Comparison of ENCODE assay signal across 20 mouse cellular contexts in genomic region chr19:5553802-5554201, GRCm38 (mm10). TPM values are rescaled to one million over a fixed set of nuclear protein-coding genes. Genes with fewer than 3 reads are reported as not detected.
DNase-seq lines count a peak whose midpoint lies in the region; ATAC-seq and TF ChIP-seq lines count a peak whose summit lies in the region.
"Had no signal": no experiment of that assay in that cellular context is flagged by ENCODE, and none has a peak within 500 bp of the region (broad histone marks: within the 10 kb centered on the region; RNA-seq: fewer than 3 reads in every experiment).

No protein-coding gene starts in this region.

- peak overlapping the region; percentile 87 for H3K27ac ChIP-seq in intestine, embryonic 16.5 days (ENCODE audit: low read length)
- no peak overlapping the region; the same call in 1 of the 2 replicates for H3K27ac ChIP-seq in kidney, postnatal 0 days
- H3K27ac ChIP-seq in stomach, postnatal 0 days (replicated peaks): peak overlapping the region; percentile 65
- H3K27ac ChIP-seq in midbrain, embryonic 15.5 days: no peak overlapping the region
- H3K27ac ChIP-seq: embryonic facial prominence, embryonic 12.5 days; hindbrain, embryonic 14.5 days; neural tube, embryonic 12.5 days had no signal

- H3K27me3 ChIP-seq in intestine, embryonic 16.5 days (replicated peaks; ENCODE audit: control insufficient read depth, insufficient read depth, low read length): no peaks in the 10 kb centered on the region; the same call in 1 of the 2 replicates
- no peaks in the 10 kb centered on the region for H3K27me3 ChIP-seq in kidney, postnatal 0 days (ENCODE audit: insufficient read depth, low read length)
- H3K27me3 ChIP-seq in stomach, postnatal 0 days (ENCODE audit: control insufficient read depth, insufficient read depth, low read length): no peaks in the 10 kb centered on the region
- H3K27me3 ChIP-seq in midbrain, embryonic 15.5 days (replicated peaks): peaks cover 27% of the 10 kb centered on the region

- H3K4me2 ChIP-seq in intestine, embryonic 16.5 days (ENCODE audit: low read depth, low read length): peak overlapping the region; percentile 45
- H3K4me2 ChIP-seq in kidney, postnatal 0 days (ENCODE audit: low read length): no peak overlapping the region
- peak overlapping the region; percentile 23; the same call in 1 of the 2 replicates for H3K4me2 ChIP-seq in stomach, postnatal 0 days (replicated peaks; ENCODE audit: low read depth)
- no peak overlapping the region for H3K4me2 ChIP-seq in midbrain, embryonic 15.5 days
- H3K4me2 ChIP-seq: embryonic facial prominence, embryonic 12.5 days; heart, embryonic 12.5 days; hindbrain, embryonic 14.5 days; midbrain, embryonic 11.5 days; neural tube, embryonic 12.5 days had no signal

- H3K9ac ChIP-seq in intestine, embryonic 16.5 days (ENCODE audit: low read depth, low read length): peak overlapping the region; percentile 4; the same call in 1 of the 2 replicates
- H3K9ac ChIP-seq in kidney, postnatal 0 days (ENCODE audit: low read depth, low read length): no peak overlapping the region
- H3K9ac ChIP-seq in stomach, postnatal 0 days (ENCODE audit: low read length): no peak overlapping the region
- no peak overlapping the region for H3K9ac ChIP-seq in midbrain, embryonic 15.5 days
- H3K9ac ChIP-seq: embryonic facial prominence, embryonic 12.5 days; heart, embryonic 12.5 days; hindbrain, embryonic 14.5 days; liver, postnatal 0 days; neural tube, embryonic 12.5 days had no signal

- 0 out of 2 replicates have a peak, but pooled peaks cover 10% of the 10 kb centered on the region for H3K36me3 ChIP-seq in intestine, embryonic 16.5 days (ENCODE audit: control insufficient read depth, insufficient read depth, low read length)
- peaks cover 17% of the 10 kb centered on the region for H3K36me3 ChIP-seq in kidney, postnatal 0 days (ENCODE audit: insufficient read depth, low read length)
- H3K36me3 ChIP-seq in stomach, postnatal 0 days (ENCODE audit: control insufficient read depth, insufficient read depth, low read length): peaks cover 3% of the 10 kb centered on the region; the same call in 1 of the 2 replicates
- no peaks in the 10 kb centered on the region for H3K36me3 ChIP-seq in midbrain, embryonic 15.5 days (replicated peaks)
- H3K36me3 ChIP-seq: embryonic facial prominence, embryonic 12.5 days; heart, embryonic 12.5 days; neural tube, embryonic 12.5 days had no signal

- H3K4me3 ChIP-seq in intestine, embryonic 16.5 days (ENCODE audit: low read length): peak overlapping the region; percentile 23; the same call in 1 of the 2 replicates
- no peak overlapping the region for H3K4me3 ChIP-seq in kidney, postnatal 0 days (replicated peaks; ENCODE audit: low read depth, low read length)
- no peak overlapping the region for H3K4me3 ChIP-seq in stomach, postnatal 0 days (ENCODE audit: low read depth, low read length)
- no peak overlapping the region for H3K4me3 ChIP-seq in midbrain, embryonic 15.5 days
- H3K4me3 ChIP-seq: embryonic facial prominence, embryonic 12.5 days; heart, embryonic 12.5 days; neural tube, embryonic 12.5 days had no signal

- peaks cover 35% of the 10 kb centered on the region for H3K4me1 ChIP-seq in intestine, embryonic 16.5 days (ENCODE audit: control insufficient read depth, insufficient read depth, low read length)
- peaks cover 11% of the 10 kb centered on the region; the same call in 1 of the 2 replicates for H3K4me1 ChIP-seq in kidney, postnatal 0 days (replicated peaks; ENCODE audit: insufficient read depth, low read length)
- H3K4me1 ChIP-seq in stomach, postnatal 0 days (replicated peaks; ENCODE audit: control insufficient read depth, insufficient read depth): no peaks in the 10 kb centered on the region
- H3K4me1 ChIP-seq in midbrain, embryonic 15.5 days: no peaks in the 10 kb centered on the region
- H3K4me1 ChIP-seq: embryonic facial prominence, embryonic 12.5 days; heart, embryonic 12.5 days; neural tube, embryonic 12.5 days had no signal

- 0 out of 2 replicates have a peak, but pooled peaks have one; percentile 1 for TF ChIP-seq CTCF in kidney, postnatal 0 days (IDR thresholded peaks at IDR 0.05; ENCODE audit: low read depth)
- no peak for TF ChIP-seq CTCF in stomach, postnatal 0 days (IDR thresholded peaks at IDR 0.05; ENCODE audit: low read depth)

- peak; percentile 40 to 57 for DNase-seq in lung, adult 18-20 months
- no peak for DNase-seq in lung, postnatal 36 days
- no peak for DNase-seq in kidney, postnatal 0 days (ENCODE audit: low spot score)
- DNase-seq in stomach, postnatal 0 days (ENCODE audit: low spot score): peak; percentile 68
- no peak for DNase-seq in cerebellum, postnatal 25 days
- DNase-seq: B cell, adult 2 months; cerebellum, adult 8-10 months; gastrocnemius, postnatal 10 days; heart, adult 11 months; liver, postnatal 0 days; right cerebral cortex, postnatal 25 days; thymus, adult 18-20 months had no signal

- 35% methylated on average over 8 of the region's 8 CpGs for WGBS in intestine, embryonic 16.5 days
- 40% methylated on average over 8 of the region's 8 CpGs for WGBS in kidney, postnatal 0 days
- 48% methylated on average over 8 of the region's 8 CpGs for WGBS in stomach, postnatal 0 days
- WGBS in midbrain, embryonic 15.5 days: 63% methylated on average over 8 of the region's 8 CpGs

- no peaks in the 10 kb centered on the region for H3K9me3 ChIP-seq in intestine, embryonic 16.5 days (ENCODE audit: control insufficient read depth, low read length)
- no peaks in the 10 kb centered on the region for H3K9me3 ChIP-seq in kidney, postnatal 0 days (replicated peaks; ENCODE audit: low read length)
- no peaks in the 10 kb centered on the region for H3K9me3 ChIP-seq in stomach, postnatal 0 days (ENCODE audit: control insufficient read depth, low read length)
- H3K9me3 ChIP-seq in midbrain, embryonic 15.5 days: no peaks in the 10 kb centered on the region
- H3K9me3 ChIP-seq: embryonic facial prominence, embryonic 12.5 days; heart, embryonic 12.5 days; neural tube, embryonic 12.5 days had no signal

- TF ChIP-seq EP300 in stomach, postnatal 0 days (optimal IDR thresholded peaks at IDR 0.05): no peak

- ATAC-seq in intestine, embryonic 16.5 days: peak; percentile 83
- ATAC-seq in kidney, postnatal 0 days (replicated peaks; ENCODE audit: low FRiP score, low read depth): peak; percentile 59
- ATAC-seq in stomach, postnatal 0 days (ENCODE audit: low FRiP score, low TSS enrichment): peak; percentile 73
- ATAC-seq in midbrain, embryonic 15.5 days (replicated peaks): no peak
- ATAC-seq: forebrain, embryonic 14.5 days; liver, postnatal 0 days had no signal

RNA-seq across cellular contexts. Expression of gene Ovol1, which starts 6.6 kb away (rescaled TPM):
- 24.4 and 25.6 TPM in 2 replicates for polyA plus RNA-seq in intestine, embryonic 16.5 days (2015; fragmentation: Nextera tagmentation; extraction: Ambion mirVana)
- 12.3 and 13.7 TPM in 2 replicates for polyA plus RNA-seq in kidney, postnatal 0 days (2015; fragmentation: Nextera tagmentation; extraction: Ambion mirVana)
- 26.6 and 28.2 TPM in 2 replicates for polyA plus RNA-seq in stomach, postnatal 0 days (2015; fragmentation: Nextera tagmentation; extraction: Ambion mirVana)
- 0.10 and 0.13 TPM in 2 replicates for polyA plus RNA-seq in midbrain, embryonic 15.5 days (2015; fragmentation: Nextera tagmentation; extraction: Ambion mirVana)
- polyA plus RNA-seq: forebrain, embryonic 14.5 days; heart, embryonic 12.5 days had no signal

RNA-seq across cellular contexts. Expression of gene Ap5b1, which starts 14.0 kb away (rescaled TPM):
- polyA plus RNA-seq in intestine, embryonic 16.5 days (2015; fragmentation: Nextera tagmentation; extraction: Ambion mirVana): 10.3 and 10.8 TPM in 2 replicates
- polyA plus RNA-seq in kidney, postnatal 0 days (2015; fragmentation: Nextera tagmentation; extraction: Ambion mirVana): 7.1 and 7.2 TPM in 2 replicates
- 4.7 and 5.7 TPM in 2 replicates for polyA plus RNA-seq in stomach, postnatal 0 days (2015; fragmentation: Nextera tagmentation; extraction: Ambion mirVana)
- 3.0 and 3.1 TPM in 2 replicates for polyA plus RNA-seq in midbrain, embryonic 15.5 days (2015; fragmentation: Nextera tagmentation; extraction: Ambion mirVana)

RNA-seq across cellular contexts. Expression of gene Snx32, which starts 43.5 kb away (rescaled TPM):
- 6.9 and 7.4 TPM in 2 replicates for polyA plus RNA-seq in intestine, embryonic 16.5 days (2015; fragmentation: Nextera tagmentation; extraction: Ambion mirVana)
- 7.6 and 8.0 TPM in 2 replicates for polyA plus RNA-seq in kidney, postnatal 0 days (2015; fragmentation: Nextera tagmentation; extraction: Ambion mirVana)
- polyA plus RNA-seq in stomach, postnatal 0 days (2015; fragmentation: Nextera tagmentation; extraction: Ambion mirVana): 2.8 and 3.8 TPM in 2 replicates
- polyA plus RNA-seq in midbrain, embryonic 15.5 days (2015; fragmentation: Nextera tagmentation; extraction: Ambion mirVana): 106 and 111 TPM in 2 replicates

RNA-seq across cellular contexts. Expression of gene Rnaseh2c, which starts 47.9 kb away (rescaled TPM):
- 111 and 131 TPM in 2 replicates for polyA plus RNA-seq in intestine, embryonic 16.5 days (2015; fragmentation: Nextera tagmentation; extraction: Ambion mirVana)
- 107 and 128 TPM in 2 replicates for polyA plus RNA-seq in kidney, postnatal 0 days (2015; fragmentation: Nextera tagmentation; extraction: Ambion mirVana)
- 57.3 and 64.7 TPM in 2 replicates for polyA plus RNA-seq in stomach, postnatal 0 days (2015; fragmentation: Nextera tagmentation; extraction: Ambion mirVana)
- polyA plus RNA-seq in midbrain, embryonic 15.5 days (2015; fragmentation: Nextera tagmentation; extraction: Ambion mirVana): 56.2 and 57.7 TPM in 2 replicates

RNA-seq across cellular contexts. Expression of gene 1700020D05Rik, which starts 50.2 kb away (rescaled TPM):
- not detected in 2 replicates for polyA plus RNA-seq in intestine, embryonic 16.5 days (2015; fragmentation: Nextera tagmentation; extraction: Ambion mirVana)
- 0.13 TPM in 1 of 2 replicates, not detected in the other for polyA plus RNA-seq in kidney, postnatal 0 days (2015; fragmentation: Nextera tagmentation; extraction: Ambion mirVana)
- not detected in 2 replicates for polyA plus RNA-seq in stomach, postnatal 0 days (2015; fragmentation: Nextera tagmentation; extraction: Ambion mirVana)
- polyA plus RNA-seq in midbrain, embryonic 15.5 days (2015; fragmentation: Nextera tagmentation; extraction: Ambion mirVana): 0.17 TPM in 1 of 2 replicates, not detected in the other
- polyA plus RNA-seq: forebrain, embryonic 14.5 days; liver, postnatal 0 days; midbrain, embryonic 11.5 days had no signal

Comparison
In these comparisons a context has a peak if more than half of its experiments do, and no peak if none do; other contexts are left out.
1. DNase-seq: peak in lung, adult 18-20 months (2 of 2) and stomach, postnatal 0 days (single experiment); none in lung, postnatal 36 days (single experiment), kidney, postnatal 0 days (single experiment) and cerebellum, postnatal 25 days (0 of 2).
2. H3K27ac ChIP-seq: peak in intestine, embryonic 16.5 days (single experiment) and stomach, postnatal 0 days (single experiment); none in kidney, postnatal 0 days (single experiment) and midbrain, embryonic 15.5 days (single experiment).
3. H3K4me2 ChIP-seq: peak in intestine, embryonic 16.5 days (single experiment) and stomach, postnatal 0 days (single experiment); none in kidney, postnatal 0 days (single experiment) and midbrain, embryonic 15.5 days (single experiment).
4. RNA of gene Ovol1, which starts 6.6 kb away (polyA plus RNA-seq): 26.6 to 28.2 TPM in stomach, postnatal 0 days, 24.4 to 25.6 TPM in intestine, embryonic 16.5 days and 12.3 to 13.7 TPM in kidney, postnatal 0 days; 0.10 to 0.13 TPM in midbrain, embryonic 15.5 days; every median in the first group is over 10 times any median in the second.
5. RNA of gene Snx32, which starts 43.5 kb away (polyA plus RNA-seq): 106 to 111 TPM in midbrain, embryonic 15.5 days; 7.6 to 8.0 TPM in kidney, postnatal 0 days, 6.9 to 7.4 TPM in intestine, embryonic 16.5 days and 2.8 to 3.8 TPM in stomach, postnatal 0 days; every median in the first group is over 10 times any median in the second.